Mouse (Mus musculus) spleen, adult 2 months (tissue): ENCODE data around the gene Cdh23.

Experiments
- CTCF ChIP-seq: fragments of 200-500 bp; IDR thresholded peaks from 2 replicates; pipeline ENCODE4 v1.5.1; 2011; ENCODE audit warnings: mild to moderate bottlenecking, inconsistent platforms; ENCODE audit not compliant: insufficient read depth, insufficient read length, insufficient replicate concordance; ENCODE audit errors: extremely low read depth
- POLR2A ChIP-seq: fragments of 200-500 bp; IDR thresholded peaks from 2 replicates; pipeline ENCODE4 v1.6.1; 2011; ENCODE audit warnings: low read depth, low read length, inconsistent platforms

- TF ChIP-seq CTCF (no peak), POLR2A (no peak)
Observed at GRCm38 (mm10) chr10:60539164-60539914, 157.0 kb downstream of the Cdh23 start.
